Mouse (Mus musculus): ENCODE measurements around the gene Anxa1.

The Anxa1 gene

GRCm38 (mm10) chr19:20390455-20390994 lies at the start of gene Anxa1:
TSS of gene Anxa1 (minus strand) at chr19:20390944.
- DNase-seq (ENCODE audit: extremely low spot score, low spot score) = no peak

- no peak for DNase-seq (ENCODE audit: extremely low spot score, low spot score)
Observed at GRCm38 (mm10) chr19:20437043-20437442, 46.3 kb upstream of the Anxa1 start.

- DNase-seq (ENCODE audit: extremely low spot score, low spot score) = peak; percentile 56
Observed at GRCm38 (mm10) chr19:20434541-20434940, 43.8 kb upstream of the Anxa1 start.

GRCm38 (mm10) chr19:20433966-20434365 lies 43.2 kb upstream of the Anxa1 start:
- DNase-seq (ENCODE audit: extremely low spot score, low spot score) = no peak

GRCm38 (mm10) chr19:20426443-20427161 lies 35.9 kb upstream of the Anxa1 start:
- DNase-seq (ENCODE audit: extremely low spot score, low spot score) = no peak

- no peak for DNase-seq (ENCODE audit: extremely low spot score, low spot score)
Observed at GRCm38 (mm10) chr19:20411276-20411675, 20.5 kb upstream of the Anxa1 start.

GRCm38 (mm10) chr19:20409541-20410528 lies 19.1 kb upstream of the Anxa1 start:
- no peak for DNase-seq (ENCODE audit: extremely low spot score, low spot score)

GRCm38 (mm10) chr19:20406475-20406874 lies 15.7 kb upstream of the Anxa1 start:
- DNase-seq (ENCODE audit: extremely low spot score, low spot score) = no peak

- DNase-seq (ENCODE audit: extremely low spot score, low spot score) = no peak
Observed at GRCm38 (mm10) chr19:20405015-20405414, 14.3 kb upstream of the Anxa1 start.

GRCm38 (mm10) chr19:20403740-20404139 lies 13.0 kb upstream of the Anxa1 start:
- DNase-seq (ENCODE audit: extremely low spot score, low spot score) = no peak

GRCm38 (mm10) chr19:20403219-20403618 lies 12.5 kb upstream of the Anxa1 start:
- DNase-seq (ENCODE audit: extremely low spot score, low spot score) = no peak

GRCm38 (mm10) chr19:20402516-20403200 lies 11.9 kb upstream of the Anxa1 start:
- no peak for DNase-seq (ENCODE audit: extremely low spot score, low spot score)

- no peak for DNase-seq (ENCODE audit: extremely low spot score, low spot score)
Observed at GRCm38 (mm10) chr19:20401961-20402360, 11.2 kb upstream of the Anxa1 start.

- DNase-seq (ENCODE audit: extremely low spot score, low spot score) = no peak
Observed at GRCm38 (mm10) chr19:20399187-20399586, 8.4 kb upstream of the Anxa1 start.

GRCm38 (mm10) chr19:20397092-20397491 lies 6.3 kb upstream of the Anxa1 start:
- DNase-seq (ENCODE audit: extremely low spot score, low spot score) = no peak

- no peak for DNase-seq (ENCODE audit: extremely low spot score, low spot score)
Observed at GRCm38 (mm10) chr19:20393556-20394274, 3.0 kb upstream of the Anxa1 start.

- no peak for DNase-seq (ENCODE audit: extremely low spot score, low spot score)
Observed at GRCm38 (mm10) chr19:20389723-20390122, 1.0 kb downstream of the Anxa1 start.

- DNase-seq (ENCODE audit: extremely low spot score, low spot score) = no peak
Observed at GRCm38 (mm10) chr19:20389245-20389644, 1.5 kb downstream of the Anxa1 start.

- DNase-seq (ENCODE audit: extremely low spot score, low spot score) = no peak
Observed at GRCm38 (mm10) chr19:20388276-20388675, 2.5 kb downstream of the Anxa1 start.

GRCm38 (mm10) chr19:20386296-20386695 lies 4.4 kb downstream of the Anxa1 start:
- no peak for DNase-seq (ENCODE audit: extremely low spot score, low spot score)

GRCm38 (mm10) chr19:20385645-20386044 lies 5.1 kb downstream of the Anxa1 start:
- no peak for DNase-seq (ENCODE audit: extremely low spot score, low spot score)

Measured in neural tube, embryonic 10.5 days (tissue).